Mouse (Mus musculus) stomach, postnatal 0 days (tissue): ENCODE data around the gene Lrrc45.

Experiments
- CTCF ChIP-seq: IDR thresholded peaks from 2 replicates; pipeline ENCODE4 v1.5.1; 2016; ENCODE audit warnings: antibody characterized with exemption, low read depth, mild to moderate bottlenecking, moderate library complexity
- EP300 ChIP-seq: optimal IDR thresholded peaks from 2 replicates; pipeline ENCODE3; 2016; ENCODE audit warnings: antibody characterized with exemption

- TF ChIP-seq CTCF (no peak), EP300 (no peak)
Measured at GRCm38 (mm10) chr11:120682683-120683082, 31.0 kb upstream of the Lrrc45 start.
